10 mouse cellular contexts compared by ENCODE assay signal in the genomic region with DNA sequence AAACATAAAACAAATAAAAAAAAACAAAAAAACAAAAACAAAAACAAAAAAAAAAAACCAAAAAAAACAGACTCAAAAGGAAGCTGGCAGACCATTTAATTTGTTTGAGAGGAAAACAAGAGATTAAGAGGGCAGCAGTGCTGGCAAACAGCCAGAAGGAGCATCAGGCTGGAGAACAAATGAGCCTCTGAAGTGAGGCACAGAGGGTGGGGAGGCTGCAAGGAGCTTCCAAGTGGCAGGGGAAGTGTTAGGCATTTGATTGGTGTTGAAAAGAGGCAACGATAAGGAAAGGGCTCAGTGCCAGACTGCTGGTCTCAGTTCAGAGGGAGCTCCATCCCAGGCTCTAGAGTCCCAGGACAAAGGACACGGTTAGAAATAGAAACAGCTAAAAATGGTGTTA. TPM values are rescaled to one million over a fixed set of nuclear protein-coding genes. Genes with fewer than 3 reads are reported as not detected.
DNase-seq lines count a peak whose midpoint lies in the region; ATAC-seq lines count a peak whose summit lies in the region.
"Had no signal": no experiment of that assay in that cellular context is flagged by ENCODE, and none has a peak within 500 bp of the region (broad histone marks: within the 10 kb centered on the region; RNA-seq: fewer than 3 reads in every experiment).

No protein-coding gene starts in this region.

- peak; percentile 72 for ATAC-seq in heart, embryonic 12.5 days (ENCODE audit: insufficient number of reproducible peaks, low FRiP score)
- peak; percentile 63; the same call in 1 of the 2 replicates for ATAC-seq in lung, embryonic 15.5 days (ENCODE audit: borderline replicate concordance, extremely low read depth, low FRiP score, low TSS enrichment)
- ATAC-seq in granulocyte monocyte progenitor cell, adult 5-6 weeks (replicated peaks; ENCODE audit: poor library complexity, severe bottlenecking) = no peak

- WGBS in heart, embryonic 12.5 days = 0% methylated on average over 2 of the region's 2 CpGs
- WGBS in lung, embryonic 15.5 days = 2% methylated on average over 2 of the region's 2 CpGs

- H3K9me3 ChIP-seq in heart, embryonic 12.5 days (replicated peaks) = no peaks in the 10 kb centered on the region
- no peaks in the 10 kb centered on the region for H3K9me3 ChIP-seq in lung, embryonic 15.5 days
- H3K9me3 ChIP-seq: limb, embryonic 13.5 days had no signal

- no peak overlapping the region for H3K27ac ChIP-seq in heart, embryonic 12.5 days (ENCODE audit: poor library complexity, severe bottlenecking)
- no peak overlapping the region for H3K27ac ChIP-seq in lung, embryonic 15.5 days
- H3K27ac ChIP-seq: limb, embryonic 13.5 days had no signal

- peaks cover 12% of the 10 kb centered on the region; the same call in 1 of the 2 replicates for H3K27me3 ChIP-seq in heart, embryonic 12.5 days (replicated peaks)
- no peaks in the 10 kb centered on the region for H3K27me3 ChIP-seq in lung, embryonic 15.5 days
- H3K27me3 ChIP-seq: limb, embryonic 13.5 days had no signal

- no peak overlapping the region for H3K4me2 ChIP-seq in heart, embryonic 12.5 days
- H3K4me2 ChIP-seq in lung, embryonic 15.5 days = no peak overlapping the region
- H3K4me2 ChIP-seq: limb, embryonic 13.5 days had no signal

- H3K36me3 ChIP-seq in heart, embryonic 12.5 days = no peaks in the 10 kb centered on the region
- no peaks in the 10 kb centered on the region for H3K36me3 ChIP-seq in lung, embryonic 15.5 days
- H3K36me3 ChIP-seq: limb, embryonic 13.5 days had no signal

- DNase-seq in embryo, embryonic 10 days (ENCODE audit: low spot score) = peak; percentile 36
- no peak for DNase-seq in embryo, embryonic 9.5 days (ENCODE audit: extremely low spot score)
- DNase-seq in right cerebral cortex, postnatal 14 days = peak; percentile 32
- no peak for DNase-seq in right cerebral cortex, adult 2 months (ENCODE audit: low spot score in 2 of 2)
- DNase-seq in layer of hippocampus, postnatal 36 days = no peak

- peaks cover 34% of the 10 kb centered on the region for H3K4me1 ChIP-seq in heart, embryonic 12.5 days (replicated peaks)
- H3K4me1 ChIP-seq in lung, embryonic 15.5 days = peaks cover 39% of the 10 kb centered on the region
- H3K4me1 ChIP-seq: limb, embryonic 13.5 days had no signal

- no peak overlapping the region for H3K9ac ChIP-seq in heart, embryonic 12.5 days
- no peak overlapping the region for H3K9ac ChIP-seq in lung, embryonic 15.5 days
- H3K9ac ChIP-seq: limb, embryonic 13.5 days had no signal

- no peak overlapping the region for H3K4me3 ChIP-seq in heart, embryonic 12.5 days
- H3K4me3 ChIP-seq in lung, embryonic 15.5 days = no peak overlapping the region
- H3K4me3 ChIP-seq: limb, embryonic 13.5 days had no signal

RNA-seq across cellular contexts. Expression of a gene that starts 8.5 kb away (rescaled TPM):
- polyA plus RNA-seq in heart, embryonic 12.5 days (2016; fragmentation: Nextera tagmentation; extraction: Ambion mirVana) = not detected in 2 replicates
- not detected in 2 replicates for polyA plus RNA-seq in lung, embryonic 15.5 days (2015; fragmentation: Nextera tagmentation; extraction: Ambion mirVana)
- total RNA-seq in granulocyte monocyte progenitor cell, adult 5-6 weeks (2014; fragmentation: Nextera tagmentation) = not detected in 2 replicates
- total RNA-seq in granulocyte monocyte progenitor cell, adult 5-6 weeks (2017) = not detected in 2 replicates
- total RNA-seq in layer of hippocampus, postnatal 36 days (2021) = not detected
- polyA plus RNA-seq: cortical plate, adult 2 months; limb, embryonic 13.5 days had no signal

RNA-seq across cellular contexts. Expression of a gene that starts 29.0 kb away (rescaled TPM):
- polyA plus RNA-seq in heart, embryonic 12.5 days (2016; fragmentation: Nextera tagmentation; extraction: Ambion mirVana) = not detected in 2 replicates
- 0.26 TPM in 1 of 2 replicates, not detected in the other for polyA plus RNA-seq in lung, embryonic 15.5 days (2015; fragmentation: Nextera tagmentation; extraction: Ambion mirVana)
- total RNA-seq in granulocyte monocyte progenitor cell, adult 5-6 weeks (2014; fragmentation: Nextera tagmentation) = not detected in 2 replicates
- total RNA-seq in granulocyte monocyte progenitor cell, adult 5-6 weeks (2017) = not detected in 2 replicates
- not detected for total RNA-seq in layer of hippocampus, postnatal 36 days (2021)
- polyA plus RNA-seq: cortical plate, adult 2 months had no signal

RNA-seq across cellular contexts. Expression of a gene that starts 36.0 kb away (rescaled TPM):
- 0.15 and 0.54 TPM in 2 replicates for polyA plus RNA-seq in heart, embryonic 12.5 days (2016; fragmentation: Nextera tagmentation; extraction: Ambion mirVana)
- 0.09 TPM in 1 of 2 replicates, not detected in the other for polyA plus RNA-seq in lung, embryonic 15.5 days (2015; fragmentation: Nextera tagmentation; extraction: Ambion mirVana)
- not detected in 2 replicates for total RNA-seq in granulocyte monocyte progenitor cell, adult 5-6 weeks (2014; fragmentation: Nextera tagmentation)
- total RNA-seq in granulocyte monocyte progenitor cell, adult 5-6 weeks (2017) = not detected in 2 replicates
- total RNA-seq in layer of hippocampus, postnatal 36 days (2021) = not detected
- polyA plus RNA-seq: cortical plate, adult 2 months; limb, embryonic 13.5 days had no signal

RNA-seq across cellular contexts. Expression of a gene that starts 46.6 kb away (rescaled TPM):
- polyA plus RNA-seq in heart, embryonic 12.5 days (2016; fragmentation: Nextera tagmentation; extraction: Ambion mirVana) = not detected in 2 replicates
- not detected in 2 replicates for polyA plus RNA-seq in lung, embryonic 15.5 days (2015; fragmentation: Nextera tagmentation; extraction: Ambion mirVana)
- total RNA-seq in granulocyte monocyte progenitor cell, adult 5-6 weeks (2014; fragmentation: Nextera tagmentation) = not detected in 2 replicates
- total RNA-seq in granulocyte monocyte progenitor cell, adult 5-6 weeks (2017) = not detected in 2 replicates
- total RNA-seq in layer of hippocampus, postnatal 36 days (2021) = not detected
- polyA plus RNA-seq: cortical plate, adult 2 months; limb, embryonic 13.5 days had no signal

RNA-seq across cellular contexts. Expression of a gene that starts 50.1 kb away (rescaled TPM):
- polyA plus RNA-seq in heart, embryonic 12.5 days (2016; fragmentation: Nextera tagmentation; extraction: Ambion mirVana) = not detected in 2 replicates
- 0.09 TPM in 1 of 2 replicates, not detected in the other for polyA plus RNA-seq in lung, embryonic 15.5 days (2015; fragmentation: Nextera tagmentation; extraction: Ambion mirVana)
- total RNA-seq in granulocyte monocyte progenitor cell, adult 5-6 weeks (2014; fragmentation: Nextera tagmentation) = not detected in 2 replicates
- not detected in 2 replicates for total RNA-seq in granulocyte monocyte progenitor cell, adult 5-6 weeks (2017)
- total RNA-seq in layer of hippocampus, postnatal 36 days (2021) = under 1 TPM in 1 of 2 experiments, not detected in 1; 0.23 TPM

Comparison
In these comparisons a context has a peak if more than half of its experiments do, and no peak if none do; other contexts are left out.
1. DNase-seq: peak in embryo, embryonic 10 days (single experiment) and right cerebral cortex, postnatal 14 days (single experiment); none in embryo, embryonic 9.5 days (single experiment), right cerebral cortex, adult 2 months (0 of 2) and layer of hippocampus, postnatal 36 days (0 of 2).